Mouse (Mus musculus) forebrain, embryonic 12.5 days (tissue): ENCODE results near the gene Txnrd3. TPM values are rescaled to one million over a fixed set of nuclear protein-coding genes. Genes with fewer than 3 reads are reported as not detected.

Source experiments
- ATAC-seq: fragments of 200-750 bp; cut with Nextera tagmentation; 2 replicates; pipeline ENCODE4 v1.8.0; 2017; ENCODE audit warnings: moderate TSS enrichment; ENCODE audit not compliant: low FRiP score
- H3K27ac ChIP-seq: fragments of 300-500 bp; sonication (generic); 2 replicates; pipeline ENCODE4 v1.5.1; 2016; ENCODE audit warnings: mild to moderate bottlenecking
- H3K27me3 ChIP-seq: fragments of 300-500 bp; sonication (generic); 2 replicates; pipeline ENCODE4 v1.6.1; 2016; ENCODE audit warnings: mild to moderate bottlenecking
- H3K36me3 ChIP-seq: fragments of 300-500 bp; sonication (generic); replicated peaks from 2 replicates; pipeline ENCODE4 v1.6.1; 2016; ENCODE audit warnings: mild to moderate bottlenecking
- H3K4me1 ChIP-seq: fragments of 300-500 bp; sonication (generic); 2 replicates; pipeline ENCODE4 v1.6.1; 2016
- H3K4me2 ChIP-seq: fragments of 300-500 bp; sonication (generic); 2 replicates; pipeline ENCODE4 v1.6.1; 2016; ENCODE audit warnings: mild to moderate bottlenecking, moderate library complexity
- H3K4me3 ChIP-seq: fragments of 300-500 bp; sonication (generic); replicated peaks from 2 replicates; pipeline ENCODE4 v1.5.1; 2016; ENCODE audit warnings: mild to moderate bottlenecking
- H3K9ac ChIP-seq: fragments of 300-500 bp; sonication (generic); 2 replicates; pipeline ENCODE4 v1.6.1; 2016; ENCODE audit warnings: mild to moderate bottlenecking
- H3K9me3 ChIP-seq: fragments of 300-500 bp; sonication (generic); 2 replicates; pipeline ENCODE4 v1.6.1; 2016
- WGBS: fragments of 180-500 bp; shearing (Covaris S2); methylation state at CpG from one replicate; pipeline ENCODE4 v1.1.7; 2016; 5-methylcytosine and 5-hydroxymethylcytosine counted together
- polyA plus RNA-seq: library from polyadenylated mRNA; unstranded; fragments of >200 nt; fragmentation: Nextera tagmentation; extraction: Ambion mirVana; gene quantifications from 2 replicates; pipeline ENCODE4 v1.2.1, GENCODE M21; 2016

Gene Txnrd3
- polyA plus RNA-seq, 1 experiment from 2014 or later, result 10.2 TPM

GRCm38 (mm10) chr6:89628045-89628785 lies 15.6 kb upstream of the Txnrd3 start:
- Histone ChIP-seq H3K4me2 (no peak overlapping the region), H3K36me3 (no peaks in the 10 kb centered on the region), H3K27me3 (0 out of 2 replicates have a peak, but pooled peaks cover 10% of the 10 kb centered on the region), H3K9ac (no peak overlapping the region), H3K4me1 (peaks cover 9% of the 10 kb centered on the region), H3K9me3 (no peaks in the 10 kb centered on the region), H3K27ac (no peak overlapping the region), H3K4me3 (no peak overlapping the region)
- no peak for ATAC-seq
- 71% methylated on average over 8 of the region's 8 CpGs for WGBS

DNA sequence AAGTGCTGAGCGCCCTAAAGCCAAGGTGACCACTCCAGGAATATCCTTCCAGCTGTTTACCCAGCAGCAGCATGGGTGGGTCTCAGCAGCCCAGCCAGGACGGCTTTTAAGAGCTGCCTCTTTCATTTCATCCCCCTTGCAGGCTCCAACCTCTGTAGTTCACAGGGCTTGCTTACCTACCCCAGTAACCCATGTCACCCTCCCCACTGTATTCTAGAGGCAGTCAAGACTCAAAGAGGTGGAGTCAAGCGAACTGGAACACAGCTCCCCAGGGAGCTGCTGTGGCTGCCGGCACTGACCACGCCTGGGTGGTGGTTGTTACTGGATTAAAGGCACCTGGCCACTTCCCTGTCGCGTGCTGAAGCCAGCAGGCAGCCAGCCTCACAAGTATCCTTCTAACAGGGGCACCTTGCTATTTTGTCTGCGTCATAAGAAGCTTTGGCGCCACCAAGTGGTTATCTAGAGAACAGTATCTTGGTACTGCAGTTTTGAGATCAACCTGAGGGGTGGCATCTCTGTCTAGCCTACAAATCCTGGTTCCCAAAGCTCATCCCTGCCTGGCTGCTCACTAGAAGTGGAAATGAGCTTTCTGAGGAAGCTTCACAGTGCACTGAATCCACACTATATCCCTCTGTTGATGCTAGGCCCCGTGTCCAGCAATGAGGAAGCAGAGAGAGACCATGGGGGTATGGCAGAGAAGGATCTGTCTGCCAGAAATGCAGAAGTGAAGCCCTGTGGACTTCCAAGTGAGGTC lies 11.8 kb upstream of the Txnrd3 start:
- 0 out of 2 replicates have a peak overlapping the region, but pooled peaks have one; percentile 21 for H3K4me2 ChIP-seq
- H3K27me3 ChIP-seq, result 0 out of 2 replicates have a peak, but pooled peaks cover 10% of the 10 kb centered on the region
- H3K9me3 ChIP-seq, result no peaks in the 10 kb centered on the region
- peaks cover 14% of the 10 kb centered on the region for H3K4me1 ChIP-seq
- no peak overlapping the region for H3K4me3 ChIP-seq
- peak overlapping the region; percentile 63; the same call in 1 of the 2 replicates for H3K27ac ChIP-seq
- no peak overlapping the region for H3K9ac ChIP-seq
- H3K36me3 ChIP-seq, result no peaks in the 10 kb centered on the region
- WGBS, result 12% methylated on average over 10 of the region's 10 CpGs
- peak; percentile 69 for ATAC-seq

GRCm38 (mm10) chr6:89633115-89633514 lies 10.7 kb upstream of the Txnrd3 start:
- Histone ChIP-seq H3K27me3 (0 out of 2 replicates have a peak, but pooled peaks cover 10% of the 10 kb centered on the region), H3K4me2 (no peak overlapping the region), H3K4me3 (no peak overlapping the region), H3K9me3 (no peaks in the 10 kb centered on the region), H3K4me1 (peaks cover 14% of the 10 kb centered on the region), H3K27ac (peak overlapping the region; percentile 63), H3K36me3 (no peaks in the 10 kb centered on the region), H3K9ac (no peak overlapping the region)
- 59% methylated on average over 7 of the region's 7 CpGs for WGBS
- ATAC-seq, result peak; percentile 45

GRCm38 (mm10) chr6:89634400-89634799 lies 9.4 kb upstream of the Txnrd3 start:
- no peak overlapping the region for H3K4me2 ChIP-seq
- ATAC-seq, result no peak
- WGBS, result 54% methylated on average over 8 of the region's 8 CpGs
- no peak overlapping the region for H3K9ac ChIP-seq
- peaks cover 14% of the 10 kb centered on the region for H3K4me1 ChIP-seq
- 0 out of 2 replicates have a peak, but pooled peaks cover 15% of the 10 kb centered on the region for H3K27me3 ChIP-seq
- no peaks in the 10 kb centered on the region for H3K9me3 ChIP-seq
- no peak overlapping the region for H3K27ac ChIP-seq
- no peak overlapping the region for H3K4me3 ChIP-seq
- no peaks in the 10 kb centered on the region for H3K36me3 ChIP-seq

GRCm38 (mm10) chr6:89637977-89638376 lies 5.8 kb upstream of the Txnrd3 start:
- peaks cover 8% of the 10 kb centered on the region for H3K4me1 ChIP-seq
- no peak overlapping the region for H3K4me2 ChIP-seq
- no peak overlapping the region for H3K9ac ChIP-seq
- no peaks in the 10 kb centered on the region for H3K36me3 ChIP-seq
- WGBS, result 80% methylated on average over 4 of the region's 4 CpGs
- H3K27ac ChIP-seq, result no peak overlapping the region
- H3K4me3 ChIP-seq, result no peak overlapping the region
- no peaks in the 10 kb centered on the region for H3K9me3 ChIP-seq
- H3K27me3 ChIP-seq, result 0 out of 2 replicates have a peak, but pooled peaks cover 7% of the 10 kb centered on the region
- ATAC-seq, result no peak

GRCm38 (mm10) chr6:89639025-89639424 lies 4.8 kb upstream of the Txnrd3 start:
- Histone ChIP-seq H3K4me2 (no peak overlapping the region), H3K27ac (no peak overlapping the region), H3K4me3 (no peak overlapping the region), H3K9me3 (no peaks in the 10 kb centered on the region), H3K9ac (no peak overlapping the region), H3K36me3 (no peaks in the 10 kb centered on the region), H3K4me1 (peaks cover 8% of the 10 kb centered on the region; the same call in 1 of the 2 replicates), H3K27me3 (0 out of 2 replicates have a peak, but pooled peaks cover 4% of the 10 kb centered on the region)
- WGBS, result 38% methylated on average over 2 of the region's 2 CpGs
- no peak for ATAC-seq

DNA sequence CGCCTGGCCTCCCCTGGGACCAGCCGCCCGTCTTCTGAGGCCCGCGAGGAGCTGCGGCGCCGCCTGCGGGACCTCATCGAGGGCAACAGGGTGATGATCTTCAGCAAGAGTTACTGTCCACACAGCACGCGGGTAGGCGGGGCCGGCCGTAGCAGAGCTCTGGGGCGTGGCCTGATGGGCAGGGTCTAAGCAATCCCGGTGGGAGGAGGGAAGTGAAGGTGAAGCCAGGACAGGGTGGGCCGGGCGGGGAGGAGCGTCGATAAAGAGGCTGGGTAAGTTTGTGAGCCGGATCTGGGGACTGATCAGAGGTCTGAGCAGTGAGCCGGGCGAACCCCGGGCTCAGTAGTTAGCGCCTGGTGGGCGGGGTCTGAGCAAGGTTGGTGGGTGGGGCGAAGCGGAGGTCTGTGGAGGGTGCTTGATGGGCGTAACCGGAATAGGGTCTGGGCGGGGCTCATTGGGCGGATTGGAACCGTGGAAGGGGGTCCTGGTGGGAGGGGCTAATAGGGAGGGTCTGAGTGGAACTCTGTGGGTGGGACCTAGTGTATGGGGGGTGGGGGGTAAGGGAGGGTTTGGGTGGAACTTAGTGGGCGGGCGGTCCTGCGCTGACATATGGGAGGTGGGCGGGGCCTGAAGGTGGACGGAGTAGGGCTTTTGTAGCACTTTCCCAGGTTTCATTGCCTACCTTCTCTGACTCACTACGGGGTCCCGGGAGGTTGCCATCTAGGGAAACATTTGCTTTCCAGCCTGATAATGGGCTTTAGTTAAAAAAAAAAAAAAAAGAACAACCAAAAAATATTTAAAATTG lies 685 bp downstream of the Txnrd3 start:
- H3K9me3 ChIP-seq, result no peaks in the 10 kb centered on the region
- H3K36me3 ChIP-seq, result no peaks in the 10 kb centered on the region
- under 1% methylated on average over 40 of the region's 41 CpGs for WGBS
- H3K27me3 ChIP-seq, result no peaks in the 10 kb centered on the region
- peak overlapping the region; percentile 66 for H3K4me2 ChIP-seq
- H3K4me3 ChIP-seq, result peak overlapping the region; percentile 51
- peaks cover 4% of the 10 kb centered on the region; the same call in 1 of the 2 replicates for H3K4me1 ChIP-seq
- H3K9ac ChIP-seq, result peak overlapping the region; percentile 51
- peak overlapping the region; percentile 78 for H3K27ac ChIP-seq
- ATAC-seq, result peak; percentile 94

- Histone ChIP-seq H3K9ac (no peak overlapping the region), H3K4me1 (no peaks in the 10 kb centered on the region), H3K27ac (no peak overlapping the region), H3K4me3 (no peak overlapping the region), H3K27me3 (no peaks in the 10 kb centered on the region), H3K9me3 (no peaks in the 10 kb centered on the region), H3K36me3 (no peaks in the 10 kb centered on the region), H3K4me2 (no peak overlapping the region)
- no peak for ATAC-seq
- WGBS, result 93% methylated on average over 8 of the region's 8 CpGs
Measured at GRCm38 (mm10) chr6:89649897-89650296, 6.1 kb downstream of the Txnrd3 start.

GRCm38 (mm10) chr6:89651770-89652169 lies 8.0 kb downstream of the Txnrd3 start:
- no peak overlapping the region for H3K9ac ChIP-seq
- H3K9me3 ChIP-seq, result no peaks in the 10 kb centered on the region
- no peaks in the 10 kb centered on the region for H3K27me3 ChIP-seq
- no peaks in the 10 kb centered on the region for H3K36me3 ChIP-seq
- H3K27ac ChIP-seq, result no peak overlapping the region
- H3K4me3 ChIP-seq, result no peak overlapping the region
- H3K4me1 ChIP-seq, result no peaks in the 10 kb centered on the region
- no peak overlapping the region for H3K4me2 ChIP-seq
- ATAC-seq, result no peak

- WGBS, result 92% methylated on average over 3 of the region's 3 CpGs
- H3K36me3 ChIP-seq, result no peaks in the 10 kb centered on the region
- no peak overlapping the region for H3K4me3 ChIP-seq
- H3K4me1 ChIP-seq, result no peaks in the 10 kb centered on the region
- no peak for ATAC-seq
- H3K9ac ChIP-seq, result no peak overlapping the region
- H3K9me3 ChIP-seq, result no peaks in the 10 kb centered on the region
- H3K4me2 ChIP-seq, result no peak overlapping the region
- no peak overlapping the region for H3K27ac ChIP-seq
- no peaks in the 10 kb centered on the region for H3K27me3 ChIP-seq
Measured at GRCm38 (mm10) chr6:89655011-89655410, 11.2 kb downstream of the Txnrd3 start.

GRCm38 (mm10) chr6:89658342-89658741 lies 14.6 kb downstream of the Txnrd3 start:
- Histone ChIP-seq H3K36me3 (no peaks in the 10 kb centered on the region), H3K27ac (no peak overlapping the region), H3K4me3 (no peak overlapping the region), H3K9me3 (no peaks in the 10 kb centered on the region), H3K27me3 (no peaks in the 10 kb centered on the region), H3K4me1 (no peaks in the 10 kb centered on the region), H3K4me2 (no peak overlapping the region), H3K9ac (no peak overlapping the region)
- no peak for ATAC-seq
- 87% methylated on average over 3 of the region's 3 CpGs for WGBS

DNA sequence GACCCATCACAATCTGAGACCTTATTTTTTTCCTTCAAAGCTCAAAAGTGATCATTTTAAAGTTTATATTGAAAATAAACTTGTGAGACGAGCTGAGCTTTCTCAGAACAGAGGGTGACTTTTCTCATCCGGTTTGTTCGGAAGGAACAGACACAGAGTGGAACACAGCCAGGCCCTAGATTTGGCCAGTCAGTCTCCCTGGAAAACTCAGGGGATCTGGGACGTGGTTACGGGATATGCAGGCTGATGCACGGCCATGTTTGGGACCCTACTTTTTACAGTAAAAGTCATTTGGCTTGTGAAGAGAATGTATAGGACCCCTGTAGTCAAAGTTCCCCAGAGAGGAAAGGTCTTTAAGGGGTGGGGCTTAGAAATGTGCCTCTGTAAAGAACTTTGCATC lies 15.1 kb downstream of the Txnrd3 start:
- no peaks in the 10 kb centered on the region; the same call in 1 of the 2 replicates for H3K36me3 ChIP-seq
- no peak overlapping the region for H3K4me2 ChIP-seq
- H3K4me1 ChIP-seq, result no peaks in the 10 kb centered on the region
- no peaks in the 10 kb centered on the region for H3K27me3 ChIP-seq
- WGBS, result 90% methylated on average over 6 of the region's 6 CpGs
- no peak overlapping the region for H3K9ac ChIP-seq
- H3K27ac ChIP-seq, result no peak overlapping the region
- no peaks in the 10 kb centered on the region for H3K9me3 ChIP-seq
- ATAC-seq, result no peak
- no peak overlapping the region for H3K4me3 ChIP-seq
